Mouse (Mus musculus): ENCODE data around the gene Ppp1r12c. TPM values are rescaled to one million over a fixed set of nuclear protein-coding genes. Genes with fewer than 3 reads are reported as not detected.

Ppp1r12c gene
- polyA plus RNA-seq, 1 experiment, result 58.0 TPM

DNA sequence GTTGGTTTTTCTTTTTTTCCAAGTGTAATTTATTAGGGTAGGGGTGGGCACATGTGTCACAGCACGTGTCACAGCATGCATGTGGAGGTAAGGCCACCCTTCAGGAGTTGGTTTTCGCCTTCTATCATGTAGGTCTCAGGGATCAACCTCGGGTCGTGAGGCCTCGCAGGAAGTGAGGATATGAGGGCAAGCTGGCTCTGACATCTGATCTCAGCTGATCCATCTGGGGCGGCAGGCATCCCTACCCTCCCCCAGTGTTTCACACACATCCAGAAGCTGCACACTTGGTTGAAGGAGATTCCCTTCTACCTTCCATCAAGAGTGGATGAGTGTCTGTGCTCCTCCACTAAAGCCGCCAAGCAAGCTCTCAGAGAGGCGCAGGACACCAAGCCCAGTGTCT lies 69.5 kb downstream of the Ppp1r12c start:
- Histone ChIP-seq H3K27me3 (ENCODE audit: control insufficient read depth, insufficient read depth, low read length) (no peaks in the 10 kb centered on the region), H3K4me3 (ENCODE audit: low read depth, low read length) (no peak overlapping the region), H3K4me1 (ENCODE audit: control insufficient read depth, insufficient read depth, insufficient read length, low read length) (no peaks in the 10 kb centered on the region), H3K36me3 (ENCODE audit: control insufficient read depth, insufficient read depth, low read length) (peaks cover 67% of the 10 kb centered on the region), H3K27ac (ENCODE audit: insufficient read depth, low read depth, low read length) (no peak overlapping the region)
- 93% methylated on average over 8 of the region's 8 CpGs for WGBS
- TF ChIP-seq CTCF (IDR thresholded peaks at IDR 0.05; ENCODE audit: extremely low read depth, insufficient read length, insufficient replicate concordance, low read depth, low read length) (no peak), POLR2A (IDR thresholded peaks at IDR 0.05; ENCODE audit: low read depth, low read length) (no peak)

DNA sequence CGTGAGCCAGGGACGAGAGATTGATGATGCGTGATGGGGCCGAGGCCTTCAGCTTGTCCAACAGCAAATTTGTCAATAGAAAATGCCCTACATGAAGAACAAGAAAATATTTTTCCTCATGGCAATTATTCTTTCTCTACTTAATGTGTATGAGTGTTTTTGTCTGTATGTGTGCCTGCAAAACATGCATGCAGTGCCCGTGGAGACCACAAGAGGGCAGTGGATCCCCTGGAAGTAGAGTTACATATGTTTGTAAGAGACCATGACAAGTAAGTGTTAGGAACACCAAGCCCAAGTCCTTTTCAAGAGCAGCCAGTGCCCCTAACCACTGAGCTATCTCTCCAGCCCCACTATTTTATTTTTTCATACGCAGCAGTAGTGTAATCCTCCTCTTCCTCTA lies 69.9 kb downstream of the Ppp1r12c start:
- 81% methylated on average over 6 of the region's 6 CpGs for WGBS
- Histone ChIP-seq H3K27me3 (ENCODE audit: control insufficient read depth, insufficient read depth, low read length) (no peaks in the 10 kb centered on the region), H3K27ac (ENCODE audit: insufficient read depth, low read depth, low read length) (no peak overlapping the region), H3K4me3 (ENCODE audit: low read depth, low read length) (no peak overlapping the region), H3K4me1 (ENCODE audit: control insufficient read depth, insufficient read depth, insufficient read length, low read length) (no peaks in the 10 kb centered on the region), H3K36me3 (ENCODE audit: control insufficient read depth, insufficient read depth, low read length) (peaks cover 66% of the 10 kb centered on the region)
- TF ChIP-seq CTCF (IDR thresholded peaks at IDR 0.05; ENCODE audit: extremely low read depth, insufficient read length, insufficient replicate concordance, low read depth, low read length), result peak; percentile 84; the same call in 1 of the 2 replicates
- TF ChIP-seq POLR2A (IDR thresholded peaks at IDR 0.05; ENCODE audit: low read depth, low read length), result no peak

Other genes starting within 250 kb of the Ppp1r12c start
- gene Ncr1, start 164.0 kb downstream of the Ppp1r12c start, polyA plus RNA-seq (2012; rRNA removed), result 0.06 and 0.15 TPM in 2 replicates
- 0.01 TPM in 1 of 2 replicates, not detected in the other for gene Gp6, start 103.9 kb downstream of the Ppp1r12c start, polyA plus RNA-seq (2012; rRNA removed)
- 9.9 and 12.3 TPM in 2 replicates for gene Rdh13, start 56.0 kb downstream of the Ppp1r12c start, polyA plus RNA-seq (2012; rRNA removed)
- 0.76 and 2.3 TPM in 2 replicates for gene Eps8l1, start 41.0 kb downstream of the Ppp1r12c start, polyA plus RNA-seq (2012; rRNA removed)
- 0.22 and 0.58 TPM in 2 replicates for gene Tnnt1, start 14.7 kb upstream of the Ppp1r12c start, polyA plus RNA-seq (2012; rRNA removed)
- gene Tnni3, start 22.5 kb upstream of the Ppp1r12c start, polyA plus RNA-seq (2012; rRNA removed), result 0.43 and 1.4 TPM in 2 replicates
- 1.1 and 1.9 TPM in 2 replicates for gene Dnaaf3, start 30.8 kb upstream of the Ppp1r12c start, polyA plus RNA-seq (2012; rRNA removed)
- 4.6 and 9.4 TPM in 2 replicates for gene Syt5, start 45.9 kb upstream of the Ppp1r12c start, polyA plus RNA-seq (2012; rRNA removed)
- 52.0 and 151 TPM in 2 replicates for gene Ptprh, start 102.4 kb upstream of the Ppp1r12c start, polyA plus RNA-seq (2012; rRNA removed)
- 65.5 and 261 TPM in 2 replicates for gene Tmem86b, start 129.7 kb upstream of the Ppp1r12c start, polyA plus RNA-seq (2012; rRNA removed)
- 69.9 and 142 TPM in 2 replicates for gene Ppp6r1, start 157.3 kb upstream of the Ppp1r12c start, polyA plus RNA-seq (2012; rRNA removed)
- gene Hspbp1, start 183.4 kb upstream of the Ppp1r12c start, polyA plus RNA-seq (2012; rRNA removed), result 23.4 and 29.0 TPM in 2 replicates
- gene Brsk1, start 188.9 kb upstream of the Ppp1r12c start, polyA plus RNA-seq (2012; rRNA removed), result 1.6 and 1.9 TPM in 2 replicates
- 44.4 and 122 TPM in 2 replicates for gene Tmem150b, start 223.6 kb upstream of the Ppp1r12c start, polyA plus RNA-seq (2012; rRNA removed)
- gene Kmt5c, start 238.4 kb upstream of the Ppp1r12c start, polyA plus RNA-seq (2012; rRNA removed), result 94.7 and 254 TPM in 2 replicates